Comparison of ENCODE assay signal across 9 mouse cellular contexts in genomic region chr14:59942864-59943611, GRCm38 (mm10).
A peak's percentile ranks its signal among the peaks of the same experiment; 100 is the strongest.
DNase-seq lines count a peak whose midpoint lies in the region; ATAC-seq and TF ChIP-seq lines count a peak whose summit lies in the region.
"Had no signal": no experiment of that assay in that cellular context is flagged by ENCODE, and none has a peak within 500 bp of the region (broad histone marks: within the 10 kb centered on the region; RNA-seq: fewer than 3 reads in every experiment).

No protein-coding gene starts in this region.

- peak; percentile 55 for DNase-seq in CD4-positive helper T cell, adult 2 months (ENCODE audit: low read depth, low spot score)
- DNase-seq in brain, embryonic 18.5 days (ENCODE audit: low read depth, low spot score): peak; percentile 24
- DNase-seq in heart, postnatal 25 days (ENCODE audit: low spot score): peak; percentile 12
- DNase-seq in layer of hippocampus, adult 11-12 months (ENCODE audit: low spot score): peak; percentile 90
- peak; percentile 96 for DNase-seq in lung, embryonic 14.5 days
- DNase-seq in ovary, postnatal 36 days (ENCODE audit: low spot score): peak; percentile 63
- peak; percentile 89 for DNase-seq in thymus, postnatal 14 days

- 0 out of 2 replicates have a peak, but pooled peaks cover 4% of the 10 kb centered on the region for H3K4me1 ChIP-seq in forebrain, embryonic 12.5 days
- H3K4me1 ChIP-seq in lung, embryonic 14.5 days (ENCODE audit: insufficient read depth): 0 out of 2 replicates have a peak, but pooled peaks cover 4% of the 10 kb centered on the region

- peaks cover 17% of the 10 kb centered on the region for H3K27me3 ChIP-seq in forebrain, embryonic 12.5 days
- H3K27me3 ChIP-seq in lung, embryonic 14.5 days (ENCODE audit: insufficient read depth, low read length): 0 out of 2 replicates have a peak, but pooled peaks cover 3% of the 10 kb centered on the region
- H3K27me3 ChIP-seq: embryonic facial prominence, embryonic 13.5 days had no signal

- H3K4me2 ChIP-seq in forebrain, embryonic 12.5 days: no peak overlapping the region
- H3K4me2 ChIP-seq in lung, embryonic 14.5 days: no peak overlapping the region
- H3K4me2 ChIP-seq: embryonic facial prominence, embryonic 13.5 days had no signal

- H3K9me3 ChIP-seq in forebrain, embryonic 12.5 days: no peaks in the 10 kb centered on the region
- H3K9me3 ChIP-seq in lung, embryonic 14.5 days (ENCODE audit: low read depth, low read length): no peaks in the 10 kb centered on the region
- H3K9me3 ChIP-seq: embryonic facial prominence, embryonic 13.5 days had no signal

- peak; percentile 88 for TF ChIP-seq CTCF in lung, embryonic 14.5 days (IDR thresholded peaks at IDR 0.05; ENCODE audit: low read depth)

- intact Hi-C loops in heart, postnatal 25 days (cut with DNase I): loop anchor here (2.0 kb wide), 2 partner anchors 330 to 338 kb away; no protein-coding TSS in a partner anchor

- WGBS in forebrain, embryonic 12.5 days: 21% methylated on average over 7 of the region's 7 CpGs
- 16% methylated on average over 7 of the region's 7 CpGs for WGBS in lung, embryonic 14.5 days

- no peak overlapping the region for H3K4me3 ChIP-seq in forebrain, embryonic 12.5 days (replicated peaks)
- H3K4me3 ChIP-seq in lung, embryonic 14.5 days (ENCODE audit: low read depth, low read length): no peak overlapping the region
- H3K4me3 ChIP-seq: embryonic facial prominence, embryonic 13.5 days had no signal

- ATAC-seq in forebrain, embryonic 12.5 days (ENCODE audit: low FRiP score): peak; percentile 79
- ATAC-seq in lung, embryonic 14.5 days (ENCODE audit: insufficient read depth): peak; percentile 91

- H3K36me3 ChIP-seq in forebrain, embryonic 12.5 days (replicated peaks): no peaks in the 10 kb centered on the region
- H3K36me3 ChIP-seq in lung, embryonic 14.5 days (ENCODE audit: insufficient read depth): no peaks in the 10 kb centered on the region
- H3K36me3 ChIP-seq: embryonic facial prominence, embryonic 13.5 days had no signal

- H3K9ac ChIP-seq in forebrain, embryonic 12.5 days: no peak overlapping the region
- no peak overlapping the region for H3K9ac ChIP-seq in lung, embryonic 14.5 days
- H3K9ac ChIP-seq: embryonic facial prominence, embryonic 13.5 days had no signal

- 0 out of 2 replicates have a peak overlapping the region, but pooled peaks have one; percentile 6 for H3K27ac ChIP-seq in forebrain, embryonic 12.5 days
- no peak overlapping the region for H3K27ac ChIP-seq in lung, embryonic 14.5 days (ENCODE audit: low read depth)
- H3K27ac ChIP-seq: embryonic facial prominence, embryonic 13.5 days had no signal

Comparison
In these comparisons a context has a peak if more than half of its experiments do, and no peak if none do; other contexts are left out.
1. DNase-seq: peak in every context shown above with its lines; median percentile 96 in lung, embryonic 14.5 days; 90 in layer of hippocampus, adult 11-12 months; 89 in thymus, postnatal 14 days; 63 in ovary, postnatal 36 days; 55 in CD4-positive helper T cell, adult 2 months; 24 in brain, embryonic 18.5 days; 12 in heart, postnatal 25 days.